Comparison of ENCODE assay signal across 23 mouse cellular contexts in the genomic region with DNA sequence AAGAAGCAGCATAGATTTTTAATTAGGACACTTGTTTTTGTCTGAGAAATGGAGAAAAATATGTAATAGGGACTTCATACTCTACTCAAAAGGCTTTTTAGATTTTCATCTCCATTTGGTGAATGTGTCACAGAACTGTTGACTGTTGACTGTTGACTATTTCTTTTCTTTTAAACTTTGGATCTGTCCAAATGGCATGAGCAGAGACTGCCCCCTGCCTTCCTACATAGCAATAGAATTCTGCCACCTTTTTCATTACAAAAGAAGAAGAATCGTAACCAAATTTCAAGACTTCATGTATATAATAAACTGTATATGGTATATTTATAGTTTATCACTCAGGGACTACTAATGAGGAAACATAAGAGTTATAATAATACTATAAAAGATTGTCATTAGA. TPM values are rescaled to one million over a fixed set of nuclear protein-coding genes. Genes with fewer than 3 reads are reported as not detected.
"Had no signal": no experiment of that assay in that cellular context is flagged by ENCODE, and none has a peak within 500 bp of the region (broad histone marks: within the 10 kb centered on the region; RNA-seq: fewer than 3 reads in every experiment).

No protein-coding gene starts in this region.

- H3K4me3 ChIP-seq: limb, embryonic 10.5 days; limb, embryonic 13.5 days; liver, embryonic 12.5 days; liver, embryonic 15.5 days; lung, embryonic 15.5 days; megakaryocyte, embryonic 14.5 days; midbrain, embryonic 15.5 days had no signal

- H3K9me3 ChIP-seq: limb, embryonic 10.5 days; limb, embryonic 13.5 days; liver, embryonic 12.5 days; liver, embryonic 15.5 days; lung, embryonic 15.5 days; midbrain, embryonic 15.5 days had no signal

- H3K36me3 ChIP-seq: limb, embryonic 10.5 days; limb, embryonic 13.5 days; liver, embryonic 12.5 days; liver, embryonic 15.5 days; lung, embryonic 15.5 days; midbrain, embryonic 15.5 days had no signal

- H3K27ac ChIP-seq: limb, embryonic 10.5 days; limb, embryonic 13.5 days; liver, embryonic 12.5 days; liver, embryonic 15.5 days; lung, embryonic 15.5 days; midbrain, embryonic 15.5 days had no signal

- ATAC-seq: intestine, embryonic 16.5 days; liver, embryonic 12.5 days; midbrain, embryonic 15.5 days had no signal

- H3K9ac ChIP-seq: limb, embryonic 13.5 days; liver, embryonic 12.5 days; liver, embryonic 15.5 days; lung, embryonic 15.5 days; midbrain, embryonic 15.5 days had no signal

- H3K4me1 ChIP-seq: limb, embryonic 13.5 days; liver, embryonic 12.5 days; liver, embryonic 15.5 days; lung, embryonic 15.5 days; megakaryocyte, embryonic 14.5 days; midbrain, embryonic 15.5 days had no signal

- DNase-seq: kidney, adult 18-20 months; kidney, adult 9 months; kidney, postnatal 36 days; layer of hippocampus, postnatal 36 days; liver; lung, adult 18-20 months; lung, postnatal 10 days; lung, postnatal 36 days; thymus, adult 18-20 months; thymus, postnatal 4 days had no signal

- H3K4me2 ChIP-seq: limb, embryonic 13.5 days; liver, embryonic 12.5 days; liver, embryonic 15.5 days; lung, embryonic 15.5 days; midbrain, embryonic 11.5 days; midbrain, embryonic 15.5 days had no signal

RNA-seq across cellular contexts. Expression of a gene that starts 3.7 kb away (rescaled TPM):
- polyA plus RNA-seq: intestine, embryonic 16.5 days; kidney, embryonic 16.5 days; limb, embryonic 10.5 days; liver, embryonic 12.5 days; liver, embryonic 15.5 days; lung, embryonic 15.5 days; small intestine, adult 2 months; spleen, adult 2 months; stomach, embryonic 16.5 days had no signal
